Mouse (Mus musculus) kidney, postnatal 10 days (tissue): ENCODE data around the gene Lgr6.

Experiments
- DNase-seq: peaks from one replicate; pipeline ENCODE4 v3.0.0; 2021; ENCODE audit warnings: mixed read lengths

The Lgr6 gene

DNA sequence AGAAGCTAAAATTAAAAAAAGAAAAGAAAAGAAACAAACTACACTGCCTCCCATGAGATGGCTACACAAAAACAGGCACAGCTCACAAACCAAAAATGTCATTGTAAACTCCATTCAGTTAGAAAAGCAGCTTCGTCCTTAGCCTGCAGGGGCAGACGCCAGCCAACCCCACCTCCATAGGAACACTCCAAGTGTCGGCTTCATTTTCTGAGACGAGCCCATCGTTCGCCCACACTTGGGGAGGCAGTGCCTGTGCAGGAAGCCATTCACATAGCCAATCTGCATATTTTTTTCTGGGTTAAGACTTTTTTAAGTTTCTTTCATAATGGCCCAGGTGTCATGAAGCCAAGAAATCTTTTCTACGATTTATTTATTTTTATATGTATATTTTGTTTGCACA lies 157.5 kb downstream of the Lgr6 start:
- no peak for DNase-seq

GRCm38 (mm10) chr1:134942898-134943297 lies 162.2 kb downstream of the Lgr6 start:
- DNase-seq = no peak

DNA sequence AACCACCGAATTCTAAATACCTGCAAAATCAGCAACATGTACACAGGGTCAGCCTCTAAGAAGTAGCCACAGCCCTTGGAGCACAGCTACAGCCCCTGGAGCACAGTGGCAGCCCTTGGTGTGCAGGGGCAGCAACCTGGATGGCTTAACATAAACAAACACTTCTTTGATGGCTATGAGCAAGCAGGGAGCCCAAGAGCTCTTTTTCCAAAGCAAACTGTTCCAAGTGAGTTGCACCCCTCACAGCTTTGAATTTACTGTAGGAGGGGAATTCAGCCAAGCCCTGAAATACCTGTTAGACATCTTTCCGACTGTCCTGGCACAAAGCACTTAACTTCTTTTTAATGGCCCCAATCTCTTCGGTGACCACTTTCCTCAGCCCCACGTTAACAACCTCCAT lies 164.2 kb downstream of the Lgr6 start:
- no peak for DNase-seq

GRCm38 (mm10) chr1:134938233-134938632 lies 166.8 kb downstream of the Lgr6 start:
- no peak for DNase-seq

DNA sequence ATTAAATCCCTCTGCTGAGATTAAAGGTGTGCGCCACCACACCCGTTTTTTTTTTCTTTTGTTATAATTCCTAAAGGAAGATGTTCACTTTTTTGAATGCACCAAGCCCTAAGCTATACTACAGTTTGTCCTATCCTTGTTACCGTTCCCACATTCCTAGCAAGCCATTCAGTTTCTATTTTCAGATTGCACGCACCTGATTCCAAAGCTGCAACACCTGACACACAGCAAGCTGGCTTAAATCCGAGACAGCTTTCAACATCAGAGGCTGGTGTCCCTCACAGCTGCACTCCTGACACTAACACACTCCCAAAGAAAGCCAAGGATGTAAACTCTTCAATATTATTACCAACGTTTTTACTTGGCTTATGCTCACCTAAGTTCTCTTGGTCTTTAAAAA lies 168.7 kb downstream of the Lgr6 start:
- no peak for DNase-seq
